Mouse (Mus musculus): ENCODE measurements at regions not wholly inside any gene's neighbourhood (a gene's known extent, or its start where the extent isn't known, plus 50 kb on each side); places are given as distances from the start of the nearest gene placed in this dataset.
A peak's percentile ranks its signal among the peaks of the same experiment; 100 is the strongest.

- WGBS: 50% methylated on average over 7 of the region's 7 CpGs
- H3K9me3 ChIP-seq: no peaks in the 10 kb centered on the region
- H3K4me2 ChIP-seq (replicated peaks): no peak overlapping the region
- H3K9ac ChIP-seq (replicated peaks): no peak overlapping the region
- H3K36me3 ChIP-seq: no peaks in the 10 kb centered on the region
- H3K27ac ChIP-seq (replicated peaks): no peak overlapping the region
- ATAC-seq (ENCODE audit: low FRiP score, low read depth): 0 out of 2 replicates have a peak, but pooled peaks have one; percentile 30
- H3K4me1 ChIP-seq: peaks cover 8% of the 10 kb centered on the region
- no peak overlapping the region for H3K4me3 ChIP-seq
- H3K27me3 ChIP-seq: no peaks in the 10 kb centered on the region
These were observed 202.5 kb downstream of the Arhgef10l start for GRCm38 (mm10) chr4:140463296-140463695.

- 87% methylated on average over 16 of the region's 16 CpGs for WGBS
- no peaks in the 10 kb centered on the region for H3K9me3 ChIP-seq
- no peak overlapping the region for H3K27ac ChIP-seq (replicated peaks)
- peaks cover 8% of the 10 kb centered on the region for H3K4me1 ChIP-seq
- no peak for ATAC-seq (ENCODE audit: low FRiP score, low read depth)
- no peak overlapping the region for H3K9ac ChIP-seq (replicated peaks)
- H3K4me3 ChIP-seq: no peak overlapping the region
- H3K27me3 ChIP-seq: no peaks in the 10 kb centered on the region
- H3K4me2 ChIP-seq (replicated peaks): no peak overlapping the region
- no peaks in the 10 kb centered on the region for H3K36me3 ChIP-seq
These were observed 204.5 kb downstream of the Arhgef10l start for GRCm38 (mm10) chr4:140461317-140461716.

GRCm38 (mm10) chr4:140449062-140449461 lies 202.5 kb upstream of the Igsf21 start:
- Histone ChIP-seq H3K9ac (replicated peaks) (no peak overlapping the region), H3K36me3 (no peaks in the 10 kb centered on the region), H3K4me1 (peaks cover 11% of the 10 kb centered on the region; the same call in 1 of the 2 replicates), H3K4me2 (replicated peaks) (no peak overlapping the region), H3K4me3 (no peak overlapping the region), H3K27ac (replicated peaks) (no peak overlapping the region), H3K9me3 (no peaks in the 10 kb centered on the region), H3K27me3 (no peaks in the 10 kb centered on the region)
- no peak for ATAC-seq (ENCODE audit: low FRiP score, low read depth)
- WGBS: 92% methylated on average over 10 of the region's 10 CpGs

- 89% methylated on average over 6 of the region's 6 CpGs for WGBS
- H3K4me3 ChIP-seq: no peak overlapping the region
- H3K27me3 ChIP-seq: no peaks in the 10 kb centered on the region
- H3K9me3 ChIP-seq: no peaks in the 10 kb centered on the region
- no peaks in the 10 kb centered on the region for H3K4me1 ChIP-seq
- H3K9ac ChIP-seq (replicated peaks): no peak overlapping the region
- H3K27ac ChIP-seq (replicated peaks): no peak overlapping the region
- H3K4me2 ChIP-seq (replicated peaks): no peak overlapping the region
- no peak for ATAC-seq (ENCODE audit: low FRiP score, low read depth)
- H3K36me3 ChIP-seq: no peaks in the 10 kb centered on the region
These were observed 199.9 kb upstream of the Igsf21 start for GRCm38 (mm10) chr4:140446455-140446854.

- H3K4me2 ChIP-seq (replicated peaks): no peak overlapping the region
- no peaks in the 10 kb centered on the region for H3K36me3 ChIP-seq
- H3K4me1 ChIP-seq: no peaks in the 10 kb centered on the region
- no peaks in the 10 kb centered on the region for H3K9me3 ChIP-seq
- 83% methylated on average over 5 of the region's 5 CpGs for WGBS
- ATAC-seq (ENCODE audit: low FRiP score, low read depth): no peak
- H3K27ac ChIP-seq (replicated peaks): no peak overlapping the region
- no peak overlapping the region for H3K9ac ChIP-seq (replicated peaks)
- H3K27me3 ChIP-seq: no peaks in the 10 kb centered on the region
- no peak overlapping the region for H3K4me3 ChIP-seq
These were observed 199.3 kb upstream of the Igsf21 start for GRCm38 (mm10) chr4:140445931-140446330.

DNA sequence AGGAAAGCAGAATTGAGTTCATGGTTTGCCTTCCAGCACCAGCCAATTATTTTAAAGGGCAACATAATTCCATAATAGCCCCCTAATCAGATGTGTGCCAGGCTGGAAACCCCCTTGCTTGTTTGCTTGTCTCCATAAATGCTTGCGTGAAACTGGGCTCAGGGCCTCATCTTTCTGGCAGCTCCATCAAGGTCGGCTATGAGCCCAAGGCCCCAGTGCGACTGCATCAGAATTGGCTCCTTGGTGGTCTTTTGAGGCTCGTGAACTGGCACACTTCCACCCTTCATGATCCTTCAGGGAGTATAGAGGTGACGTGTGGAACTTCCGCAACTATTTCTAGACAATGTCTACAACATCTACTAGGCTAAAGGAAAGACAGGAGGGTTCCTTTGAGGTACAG lies 196.6 kb upstream of the Igsf21 start:
- H3K4me1 ChIP-seq: no peaks in the 10 kb centered on the region
- ATAC-seq (ENCODE audit: low FRiP score, low read depth): no peak
- H3K9me3 ChIP-seq: no peaks in the 10 kb centered on the region
- H3K27me3 ChIP-seq: no peaks in the 10 kb centered on the region
- H3K27ac ChIP-seq (replicated peaks): no peak overlapping the region
- no peak overlapping the region for H3K4me2 ChIP-seq (replicated peaks)
- H3K4me3 ChIP-seq: no peak overlapping the region
- H3K36me3 ChIP-seq: no peaks in the 10 kb centered on the region
- no peak overlapping the region for H3K9ac ChIP-seq (replicated peaks)
- WGBS: 85% methylated on average over 6 of the region's 6 CpGs

- 85% methylated on average over 8 of the region's 8 CpGs for WGBS
These were observed 195.2 kb upstream of the Igsf21 start for GRCm38 (mm10) chr4:140441805-140442204.

GRCm38 (mm10) chr4:140439856-140440255 lies 193.3 kb upstream of the Igsf21 start:
- Histone ChIP-seq H3K9me3 (no peaks in the 10 kb centered on the region), H3K27ac (replicated peaks) (no peak overlapping the region), H3K36me3 (no peaks in the 10 kb centered on the region), H3K9ac (replicated peaks) (no peak overlapping the region), H3K27me3 (no peaks in the 10 kb centered on the region), H3K4me3 (no peak overlapping the region), H3K4me1 (0 out of 2 replicates have a peak, but pooled peaks cover 8% of the 10 kb centered on the region), H3K4me2 (replicated peaks) (no peak overlapping the region)
- no peak for ATAC-seq (ENCODE audit: low FRiP score, low read depth)
- 14% methylated on average over 3 of the region's 3 CpGs for WGBS

More at GRCm38 (mm10) chr4:140441805-140442204, 195.2 kb upstream of the Igsf21 start:
- Histone ChIP-seq H3K27ac (replicated peaks) (no peak overlapping the region), H3K4me1 (no peaks in the 10 kb centered on the region), H3K27me3 (no peaks in the 10 kb centered on the region), H3K4me2 (replicated peaks) (no peak overlapping the region), H3K9ac (replicated peaks) (no peak overlapping the region), H3K9me3 (no peaks in the 10 kb centered on the region), H3K4me3 (no peak overlapping the region), H3K36me3 (no peaks in the 10 kb centered on the region)
- ATAC-seq (ENCODE audit: low FRiP score, low read depth): no peak

GRCm38 (mm10) chr4:140436030-140436429 lies 189.4 kb upstream of the Igsf21 start:
- Histone ChIP-seq H3K9me3 (no peaks in the 10 kb centered on the region), H3K36me3 (no peaks in the 10 kb centered on the region), H3K27me3 (no peaks in the 10 kb centered on the region; the same call in 1 of the 2 replicates), H3K9ac (replicated peaks) (no peak overlapping the region), H3K27ac (replicated peaks) (no peak overlapping the region), H3K4me2 (replicated peaks) (no peak overlapping the region), H3K4me1 (peaks cover 15% of the 10 kb centered on the region; the same call in 1 of the 2 replicates), H3K4me3 (no peak overlapping the region)
- 74% methylated on average over 3 of the region's 3 CpGs for WGBS
- ATAC-seq (ENCODE audit: low FRiP score, low read depth): no peak

GRCm38 (mm10) chr4:140433744-140434542 lies 187.4 kb upstream of the Igsf21 start:
- ATAC-seq (ENCODE audit: low FRiP score, low read depth): no peak
- no peak overlapping the region for H3K27ac ChIP-seq (replicated peaks)
- H3K4me2 ChIP-seq (replicated peaks): no peak overlapping the region
- H3K36me3 ChIP-seq: no peaks in the 10 kb centered on the region
- H3K4me1 ChIP-seq: peaks cover 15% of the 10 kb centered on the region; the same call in 1 of the 2 replicates
- no peak overlapping the region for H3K4me3 ChIP-seq
- H3K9ac ChIP-seq (replicated peaks): no peak overlapping the region
- no peaks in the 10 kb centered on the region for H3K9me3 ChIP-seq
- 65% methylated on average over 11 of the region's 11 CpGs for WGBS
- H3K27me3 ChIP-seq: no peaks in the 10 kb centered on the region; the same call in 1 of the 2 replicates

GRCm38 (mm10) chr4:140432101-140432500 lies 185.5 kb upstream of the Igsf21 start:
- Histone ChIP-seq H3K4me1 (peaks cover 15% of the 10 kb centered on the region; the same call in 1 of the 2 replicates), H3K27ac (replicated peaks) (no peak overlapping the region), H3K4me3 (no peak overlapping the region), H3K9me3 (no peaks in the 10 kb centered on the region), H3K36me3 (no peaks in the 10 kb centered on the region), H3K4me2 (replicated peaks) (no peak overlapping the region), H3K9ac (replicated peaks) (no peak overlapping the region), H3K27me3 (no peaks in the 10 kb centered on the region; the same call in 1 of the 2 replicates)
- 75% methylated on average over 7 of the region's 7 CpGs for WGBS
- no peak for ATAC-seq (ENCODE audit: low FRiP score, low read depth)

- WGBS: 80% methylated on average over 3 of the region's 3 CpGs
- Histone ChIP-seq H3K4me2 (replicated peaks) (no peak overlapping the region), H3K27me3 (no peaks in the 10 kb centered on the region), H3K27ac (replicated peaks) (no peak overlapping the region), H3K9me3 (no peaks in the 10 kb centered on the region), H3K9ac (replicated peaks) (no peak overlapping the region), H3K4me3 (no peak overlapping the region), H3K36me3 (no peaks in the 10 kb centered on the region), H3K4me1 (no peaks in the 10 kb centered on the region)
- no peak for ATAC-seq (ENCODE audit: low FRiP score, low read depth)
These were observed 180.5 kb upstream of the Igsf21 start for GRCm38 (mm10) chr4:140427039-140427438.

Measured in midbrain, embryonic 12.5 days (tissue).